Mouse (Mus musculus): Measurements from ENCODE around the gene Wdr25. TPM values are rescaled to one million over a fixed set of nuclear protein-coding genes. Genes with fewer than 3 reads are reported as not detected.

Wdr25 gene
- polyA plus RNA-seq, 1 experiment from 2014 or later: 7.5 TPM

DNA sequence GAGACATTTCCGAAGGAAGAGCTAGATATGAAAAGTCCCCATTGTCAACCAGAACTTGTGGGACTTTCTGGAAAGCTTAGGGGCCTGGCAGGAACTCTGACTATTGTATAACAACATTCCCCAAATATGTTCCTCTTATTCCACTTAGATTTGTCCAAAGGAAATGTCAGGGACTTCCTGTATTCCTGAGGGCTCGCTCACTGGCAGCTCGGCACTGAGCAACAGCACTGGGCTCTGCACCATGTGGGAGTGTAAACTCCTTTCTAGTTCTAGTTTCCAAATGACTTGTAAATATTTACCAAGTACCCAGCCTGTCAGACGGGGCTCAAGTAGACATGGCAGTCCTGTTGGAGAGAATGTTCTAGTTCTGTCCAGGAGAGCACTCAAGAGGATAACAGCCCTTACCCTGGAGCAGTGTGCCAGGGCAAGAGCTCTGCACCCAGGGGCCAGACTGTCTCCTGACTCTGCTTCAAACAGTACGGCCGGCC, 28.4 kb upstream of the Wdr25 start:
- DNase-seq (ENCODE audit: low read depth, low spot score): no peak
- CTCF ChIA-PET: no interaction called here
- no peak for TF ChIP-seq CTCF (IDR thresholded peaks at IDR 0.05)
- in situ Hi-C loops (cut with MboI; ENCODE audit: low pct_unique_long_range_greater_than_20kb): no loop called here
- no peaks in the 10 kb centered on the region for H3K27me3 ChIP-seq
- POLR2A ChIA-PET: no interaction called here
- ATAC-seq: no peak

DNA sequence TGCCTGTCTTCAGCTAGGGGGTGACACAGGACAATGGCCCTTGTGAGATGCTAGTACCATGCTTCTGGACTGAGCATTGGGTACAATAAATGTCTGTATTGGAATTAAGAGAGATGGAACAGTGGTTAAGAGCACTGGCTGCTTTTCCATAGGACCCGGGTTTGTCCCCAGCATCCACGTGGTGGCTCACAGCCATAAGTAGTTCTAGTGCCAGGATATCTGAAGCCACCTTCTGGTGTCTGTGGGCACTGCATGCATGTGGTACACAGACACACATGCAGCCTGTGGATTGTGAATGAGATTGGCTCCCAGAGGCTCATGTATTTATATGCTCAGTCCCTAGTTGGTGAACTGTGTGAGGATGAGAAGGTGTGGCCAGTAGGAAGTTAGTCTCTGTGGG, 23.9 kb upstream of the Wdr25 start:
- no peak for DNase-seq (ENCODE audit: low read depth, low spot score)
- no peaks in the 10 kb centered on the region for H3K27me3 ChIP-seq
- no peak for ATAC-seq
- CTCF ChIA-PET: interaction anchor here (1.6 kb wide), 1 partner anchor 12 kb away, joined by 4 read pairs; no protein-coding TSS in a partner anchor
- no peak for TF ChIP-seq CTCF (IDR thresholded peaks at IDR 0.05)
- in situ Hi-C loops (cut with MboI; ENCODE audit: low pct_unique_long_range_greater_than_20kb): no loop called here
- POLR2A ChIA-PET: no interaction called here

DNA sequence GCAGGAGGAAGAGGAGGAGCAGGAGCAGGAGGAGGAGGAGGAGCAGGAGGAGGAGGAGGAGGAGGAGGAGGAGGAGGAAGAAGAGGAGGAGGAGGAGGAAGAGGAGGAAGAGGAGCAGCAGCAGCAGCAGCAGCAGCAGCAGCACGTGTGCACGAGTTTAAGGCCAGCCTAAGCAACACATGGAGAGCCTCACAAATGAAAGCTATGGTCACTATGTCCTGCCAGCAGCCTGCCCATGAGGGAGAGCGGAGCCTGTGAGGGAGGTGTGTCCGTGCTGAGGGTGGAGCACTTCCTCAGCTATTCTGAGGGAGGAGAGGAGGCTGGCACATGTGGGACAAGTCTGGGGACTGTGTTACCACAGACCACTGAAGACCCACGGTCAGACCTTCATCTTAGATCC, 20.3 kb upstream of the Wdr25 start:
- in situ Hi-C loops (cut with MboI; ENCODE audit: low pct_unique_long_range_greater_than_20kb): no loop called here
- ChIA-PET CTCF (no interaction called here), POLR2A (no interaction called here)
- ATAC-seq: no peak
- no peak for DNase-seq (ENCODE audit: low read depth, low spot score)
- H3K27me3 ChIP-seq: no peaks in the 10 kb centered on the region
- no peak for TF ChIP-seq CTCF (IDR thresholded peaks at IDR 0.05)

DNA sequence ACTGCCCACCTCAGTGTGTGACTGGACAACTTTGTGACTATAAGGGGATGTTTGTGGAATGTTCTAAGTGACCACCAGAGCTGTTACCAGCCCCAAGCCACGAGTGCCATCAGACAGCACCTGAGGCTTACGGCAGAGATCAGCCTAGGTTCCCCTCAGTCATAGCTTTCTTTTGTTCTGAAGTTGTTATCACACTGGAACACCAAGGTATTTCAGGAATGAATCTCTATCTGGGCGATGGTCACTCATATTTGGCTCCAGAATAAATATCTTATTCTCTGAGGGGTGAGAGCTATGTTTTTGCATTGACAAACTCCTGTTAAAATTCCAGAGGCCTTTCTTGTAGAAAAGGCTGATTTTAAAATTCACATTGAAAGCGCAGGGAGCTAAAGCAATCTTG, 14.3 kb upstream of the Wdr25 start:
- no peak for TF ChIP-seq CTCF (IDR thresholded peaks at IDR 0.05)
- ChIA-PET CTCF (no interaction called here), POLR2A (no interaction called here)
- H3K27me3 ChIP-seq: no peaks in the 10 kb centered on the region
- DNase-seq (ENCODE audit: low read depth, low spot score) (no peak), ATAC-seq (no peak)
- in situ Hi-C loops (cut with MboI; ENCODE audit: low pct_unique_long_range_greater_than_20kb): no loop called here

DNA sequence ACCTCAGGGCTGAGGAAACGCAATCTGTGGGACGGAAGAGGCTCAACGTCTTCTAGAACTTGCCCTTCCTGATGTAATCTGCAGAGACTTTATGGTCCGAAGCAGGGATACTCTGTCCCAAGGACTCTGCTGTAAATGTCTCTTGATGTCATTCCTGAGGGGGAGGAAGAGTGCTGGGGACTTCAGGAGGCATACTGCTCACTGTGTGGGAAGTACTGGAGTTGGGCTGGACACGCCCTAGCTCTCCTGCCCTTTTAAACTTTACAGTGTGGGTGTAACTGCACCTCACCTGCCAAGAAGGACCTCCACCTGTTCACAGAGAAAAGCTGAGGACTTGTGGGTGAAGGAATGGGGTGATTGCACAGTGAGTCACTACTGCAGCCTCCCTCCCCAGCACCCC, 12.8 kb upstream of the Wdr25 start:
- ChIA-PET CTCF (no interaction called here), POLR2A (no interaction called here)
- TF ChIP-seq CTCF (IDR thresholded peaks at IDR 0.05): no peak
- ATAC-seq (no peak), DNase-seq (ENCODE audit: low read depth, low spot score) (no peak)
- H3K27me3 ChIP-seq: no peaks in the 10 kb centered on the region
- in situ Hi-C loops (cut with MboI; ENCODE audit: low pct_unique_long_range_greater_than_20kb): no loop called here

DNA sequence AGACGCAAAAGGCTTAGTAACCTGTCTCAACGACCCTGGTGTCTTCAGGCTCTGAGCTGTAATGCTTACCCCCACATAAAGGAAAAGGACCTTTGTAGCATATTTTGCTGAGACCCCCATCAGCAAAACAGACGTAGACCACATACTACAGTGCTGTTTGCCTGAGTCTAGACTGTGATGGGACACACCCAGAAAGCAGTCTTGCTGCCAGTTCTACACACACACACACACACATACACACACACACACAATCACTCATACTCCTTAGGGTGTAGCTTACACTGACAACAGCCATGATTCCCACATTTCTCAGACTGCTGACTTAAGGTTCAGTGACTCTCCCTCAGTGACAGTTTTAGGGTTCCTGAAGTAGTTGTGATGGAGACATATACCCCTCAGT, 12.2 kb upstream of the Wdr25 start:
- POLR2A ChIA-PET: no interaction called here

DNA sequence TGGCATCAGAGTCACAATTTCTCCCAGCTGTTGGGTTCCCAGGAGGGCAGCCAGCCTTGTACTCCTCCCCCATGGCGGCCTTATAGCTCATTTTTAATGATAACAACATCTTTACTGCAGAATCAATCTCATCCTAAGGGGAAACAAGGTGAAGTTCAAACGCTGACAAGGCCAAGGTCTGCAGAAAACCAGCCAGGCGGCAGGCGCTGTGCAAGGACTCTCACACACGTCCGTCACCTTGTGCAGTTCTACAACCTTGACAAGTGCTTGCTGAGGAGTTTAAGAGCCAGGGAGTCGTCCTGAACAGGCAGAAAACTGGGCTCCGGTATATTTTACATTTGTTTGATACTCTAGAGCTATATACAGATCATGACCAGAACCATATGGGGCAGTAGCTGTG, 10.7 kb upstream of the Wdr25 start:
- CTCF ChIA-PET: no interaction called here
- no peaks in the 10 kb centered on the region for H3K27me3 ChIP-seq
- in situ Hi-C loops (cut with MboI; ENCODE audit: low pct_unique_long_range_greater_than_20kb): no loop called here
- POLR2A ChIA-PET: interaction anchor here (0.7 kb wide), 1 partner anchor 664 kb away, joined by 3 read pairs; no protein-coding TSS in a partner anchor
- DNase-seq (ENCODE audit: low read depth, low spot score) (no peak), ATAC-seq (no peak)
- no peak for TF ChIP-seq CTCF (IDR thresholded peaks at IDR 0.05)

More for the DNA sequence above, 12.2 kb upstream of the Wdr25 start:
- in situ Hi-C loops (cut with MboI; ENCODE audit: low pct_unique_long_range_greater_than_20kb): no loop called here
- no peaks in the 10 kb centered on the region for H3K27me3 ChIP-seq
- CTCF ChIA-PET: no interaction called here
- ATAC-seq (no peak), DNase-seq (ENCODE audit: low read depth, low spot score) (no peak)
- TF ChIP-seq CTCF (IDR thresholded peaks at IDR 0.05): no peak

DNA sequence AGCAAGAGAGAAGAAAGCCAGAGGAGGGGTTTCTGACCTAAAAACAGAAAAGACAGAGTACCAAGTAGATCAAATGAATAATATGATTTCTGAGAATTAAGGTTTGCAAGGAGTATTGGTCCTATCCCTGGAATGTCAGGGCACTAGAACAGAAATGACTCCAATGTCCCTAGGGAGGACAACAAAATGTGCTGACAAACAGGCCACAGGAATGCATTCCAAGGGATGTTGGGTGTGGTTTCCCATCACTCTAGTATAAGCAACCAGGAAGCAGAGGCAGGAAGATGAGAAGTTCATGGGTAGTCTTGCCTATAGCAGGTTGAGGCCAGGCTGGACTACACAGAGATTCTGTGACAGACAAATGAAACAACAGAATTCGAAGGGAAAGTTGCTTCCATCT, 7.5 kb upstream of the Wdr25 start:
- H3K27me3 ChIP-seq: no peaks in the 10 kb centered on the region
- TF ChIP-seq CTCF (IDR thresholded peaks at IDR 0.05): no peak
- ATAC-seq (no peak), DNase-seq (ENCODE audit: low read depth, low spot score) (no peak)
- ChIA-PET CTCF (no interaction called here), POLR2A (no interaction called here)
- in situ Hi-C loops (cut with MboI; ENCODE audit: low pct_unique_long_range_greater_than_20kb): no loop called here

DNA sequence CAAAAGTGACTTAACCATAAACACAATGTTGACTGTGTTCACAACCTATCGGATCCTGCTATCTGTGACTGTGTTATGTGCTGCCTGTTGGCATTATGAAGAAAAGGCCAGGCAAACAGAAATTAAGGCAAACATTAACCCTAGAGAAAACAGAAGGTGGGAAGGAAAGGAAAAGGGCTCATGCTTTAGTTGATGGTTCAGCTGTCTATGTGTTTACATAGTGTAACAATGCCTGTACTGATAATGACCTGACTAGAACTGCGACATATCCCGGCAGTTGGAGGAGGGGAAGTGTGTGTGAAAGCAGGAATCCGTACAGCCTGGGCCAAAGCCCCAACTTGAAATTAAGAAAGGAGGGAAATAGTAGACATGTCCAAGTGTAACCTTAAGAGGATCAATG, 6.4 kb upstream of the Wdr25 start:
- POLR2A ChIA-PET: no interaction called here
- in situ Hi-C loops (cut with MboI; ENCODE audit: low pct_unique_long_range_greater_than_20kb): no loop called here
- DNase-seq (ENCODE audit: low read depth, low spot score) (no peak), ATAC-seq (no peak)
- H3K27me3 ChIP-seq: no peaks in the 10 kb centered on the region
- no peak for TF ChIP-seq CTCF (IDR thresholded peaks at IDR 0.05)
- CTCF ChIA-PET: interaction anchor here (1.2 kb wide), 1 partner anchor 17 kb away, joined by 3 read pairs; no protein-coding TSS in a partner anchor

DNA sequence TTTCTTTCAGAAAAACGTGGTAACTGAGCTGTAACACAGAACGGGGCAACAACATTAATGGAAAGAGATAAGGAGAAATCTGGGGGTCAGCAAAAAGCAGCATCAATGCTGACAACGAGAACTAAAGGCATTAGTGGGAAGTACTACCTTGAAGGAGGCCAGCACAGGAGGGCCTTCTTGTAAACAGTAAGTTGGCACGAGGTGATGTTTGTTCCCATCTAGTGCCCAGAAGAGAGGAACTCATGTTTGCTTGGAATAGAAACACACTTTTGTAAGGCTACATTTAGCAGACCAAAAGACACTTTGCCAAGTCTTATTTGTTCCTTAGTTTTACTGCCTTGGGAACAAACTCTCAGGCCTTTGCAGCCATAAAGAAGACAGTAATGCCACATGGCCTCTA, 4.8 kb upstream of the Wdr25 start:
- ChIA-PET POLR2A (no interaction called here), CTCF (no interaction called here)
- no peaks in the 10 kb centered on the region for H3K27me3 ChIP-seq
- no peak for TF ChIP-seq CTCF (IDR thresholded peaks at IDR 0.05)
- ATAC-seq (no peak), DNase-seq (ENCODE audit: low read depth, low spot score) (no peak)
- in situ Hi-C loops (cut with MboI; ENCODE audit: low pct_unique_long_range_greater_than_20kb): no loop called here

DNA sequence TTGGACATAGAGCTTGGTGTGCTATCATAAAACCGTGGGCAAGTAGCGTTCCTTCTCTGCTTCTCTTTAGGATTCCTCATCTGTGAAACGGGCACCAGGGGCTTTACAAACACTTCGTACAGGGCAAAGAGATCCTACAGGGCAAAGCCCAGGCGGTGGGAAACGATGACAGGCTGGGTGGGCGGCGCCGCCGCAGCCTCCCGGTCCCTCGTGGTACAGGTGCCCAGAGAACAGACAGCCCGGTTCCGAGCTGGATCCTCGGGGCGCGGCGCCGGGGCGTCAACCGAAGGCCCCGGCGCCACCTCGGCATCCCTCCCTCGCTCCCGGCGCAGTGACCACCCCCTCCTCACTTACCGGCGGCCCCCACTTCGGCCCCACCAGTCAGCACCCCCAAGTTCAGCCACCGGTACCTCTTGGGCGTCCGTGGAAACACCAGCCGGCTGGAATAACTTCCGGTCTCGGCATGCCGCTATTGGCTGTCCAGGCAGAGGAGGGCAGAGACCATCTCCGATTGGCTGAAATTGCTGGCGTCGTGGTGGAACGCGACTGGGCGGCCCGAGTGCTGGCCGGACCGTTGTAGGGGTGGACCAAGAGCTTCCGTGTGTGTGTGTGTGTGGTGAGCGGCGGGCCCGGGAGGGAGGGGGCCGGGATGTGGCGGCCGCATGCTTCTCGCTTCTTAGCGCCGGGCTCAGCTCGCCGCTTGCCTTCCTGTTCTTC, 442 bp downstream of the Wdr25 start, which contains the start of gene Wars:
TSS of gene Wars (minus strand) at position 460 of the 717 bp plus-strand sequence.
- CTCF ChIA-PET: interaction anchor here (1.3 kb wide), 1 partner anchor 9 kb away, joined by 3 read pairs; no protein-coding TSS in a partner anchor
- in situ Hi-C loops (cut with MboI; ENCODE audit: low pct_unique_long_range_greater_than_20kb): no loop called here
- DNase-seq (ENCODE audit: low read depth, low spot score) (no peak), ATAC-seq (peak; percentile 95)
- H3K27me3 ChIP-seq: no peaks in the 10 kb centered on the region
- no peak for TF ChIP-seq CTCF (IDR thresholded peaks at IDR 0.05)
- POLR2A ChIA-PET: interaction anchor here (1.4 kb wide), 1 partner anchor 81 kb away, joined by 3 read pairs; no protein-coding TSS in a partner anchor

Measured in Patski (cell line).